Mouse (Mus musculus): ENCODE data around the gene Tnfsf13. TPM values are rescaled to one million over a fixed set of nuclear protein-coding genes. Genes with fewer than 3 reads are reported as not detected.

Gene Tnfsf13
- polyA plus RNA-seq, 1 experiment from 2014 or later, result 0.24 TPM

GRCm38 (mm10) chr11:69693421-69693965 lies 7.9 kb upstream of the Tnfsf13 start:
- Histone ChIP-seq H3K27me3 (ENCODE audit: control insufficient read depth, insufficient read depth, low read length) (no peaks in the 10 kb centered on the region), H3K27ac (replicated peaks in 1 of 2; ENCODE audit: control insufficient read depth in 1 of 2, insufficient read depth in 1 of 2, low read depth in 2 of 2, low read length in 2 of 2) (no peak overlapping the region), H3K36me3 (ENCODE audit: control insufficient read depth, insufficient read depth, low read length) (no peaks in the 10 kb centered on the region), H3K4me2 (ENCODE audit: low read length) (no peak overlapping the region), H3K4me3 (ENCODE audit: control insufficient read depth in 1 of 2, insufficient read depth in 1 of 2, low read depth in 1 of 2, low read length in 2 of 2) (no peak overlapping the region), H3K9me3 (ENCODE audit: control insufficient read depth, low read length) (no peaks in the 10 kb centered on the region), H3K4me1 (ENCODE audit: control insufficient read depth in 2 of 2, insufficient read depth in 2 of 2, low read length in 2 of 2) (peaks cover 10 to 16% of the 10 kb centered on the region in 2 experiments), H3K9ac (ENCODE audit: low read length) (no peak overlapping the region)
- no peak for ATAC-seq (ENCODE audit: insufficient number of reproducible peaks, insufficient read depth, low FRiP score, low read depth)
- 41% methylated on average over 11 of the region's 11 CpGs for WGBS

GRCm38 (mm10) chr11:69692863-69693262 lies 7.3 kb upstream of the Tnfsf13 start:
- Histone ChIP-seq H3K9ac (ENCODE audit: low read length) (no peak overlapping the region), H3K36me3 (ENCODE audit: control insufficient read depth, insufficient read depth, low read length) (no peaks in the 10 kb centered on the region), H3K4me2 (ENCODE audit: low read length) (no peak overlapping the region), H3K27ac (replicated peaks in 1 of 2; ENCODE audit: control insufficient read depth in 1 of 2, insufficient read depth in 1 of 2, low read depth in 2 of 2, low read length in 2 of 2) (no peak overlapping the region), H3K9me3 (ENCODE audit: control insufficient read depth, low read length) (no peaks in the 10 kb centered on the region), H3K27me3 (ENCODE audit: control insufficient read depth, insufficient read depth, low read length) (no peaks in the 10 kb centered on the region), H3K4me3 (ENCODE audit: control insufficient read depth in 1 of 2, insufficient read depth in 1 of 2, low read depth in 1 of 2, low read length in 2 of 2) (no peak overlapping the region), H3K4me1 (ENCODE audit: control insufficient read depth in 2 of 2, insufficient read depth in 2 of 2, low read length in 2 of 2) (peaks cover 10 to 16% of the 10 kb centered on the region in 2 experiments)
- WGBS, result 83% methylated on average over 6 of the region's 6 CpGs
- ATAC-seq (ENCODE audit: insufficient number of reproducible peaks, insufficient read depth, low FRiP score, low read depth), result no peak

GRCm38 (mm10) chr11:69692196-69692811 lies 6.7 kb upstream of the Tnfsf13 start:
- Histone ChIP-seq H3K36me3 (ENCODE audit: control insufficient read depth, insufficient read depth, low read length) (no peaks in the 10 kb centered on the region), H3K27ac (replicated peaks in 1 of 2; ENCODE audit: control insufficient read depth in 1 of 2, insufficient read depth in 1 of 2, low read depth in 2 of 2, low read length in 2 of 2) (no peak overlapping the region), H3K27me3 (ENCODE audit: control insufficient read depth, insufficient read depth, low read length) (no peaks in the 10 kb centered on the region), H3K4me3 (ENCODE audit: control insufficient read depth in 1 of 2, insufficient read depth in 1 of 2, low read depth in 1 of 2, low read length in 2 of 2) (no peak overlapping the region), H3K4me2 (ENCODE audit: low read length) (no peak overlapping the region), H3K9ac (ENCODE audit: low read length) (no peak overlapping the region), H3K4me1 (ENCODE audit: control insufficient read depth in 2 of 2, insufficient read depth in 2 of 2, low read length in 2 of 2) (peaks cover 10 to 16% of the 10 kb centered on the region in 2 experiments), H3K9me3 (ENCODE audit: control insufficient read depth, low read length) (no peaks in the 10 kb centered on the region)
- WGBS, result 69% methylated on average over 9 of the region's 9 CpGs
- ATAC-seq (ENCODE audit: insufficient number of reproducible peaks, insufficient read depth, low FRiP score, low read depth), result no peak

- 95% methylated on average over 1 of the region's 1 CpGs for WGBS
- no peak overlapping the region for H3K4me3 ChIP-seq (ENCODE audit: control insufficient read depth in 1 of 2, insufficient read depth in 1 of 2, low read depth in 1 of 2, low read length in 2 of 2)
- peaks cover 20 to 23% of the 10 kb centered on the region in 2 experiments for H3K4me1 ChIP-seq (ENCODE audit: control insufficient read depth in 2 of 2, insufficient read depth in 2 of 2, low read length in 2 of 2)
- no peak overlapping the region for H3K9ac ChIP-seq (ENCODE audit: low read length)
- no peaks in the 10 kb centered on the region for H3K36me3 ChIP-seq (ENCODE audit: control insufficient read depth, insufficient read depth, low read length)
- no peak for ATAC-seq (ENCODE audit: insufficient number of reproducible peaks, insufficient read depth, low FRiP score, low read depth)
- H3K4me2 ChIP-seq (ENCODE audit: low read length), result no peak overlapping the region
- H3K27ac ChIP-seq (replicated peaks in 1 of 2; ENCODE audit: control insufficient read depth in 1 of 2, insufficient read depth in 1 of 2, low read depth in 2 of 2, low read length in 2 of 2), result no peak overlapping the region
- no peaks in the 10 kb centered on the region for H3K27me3 ChIP-seq (ENCODE audit: control insufficient read depth, insufficient read depth, low read length)
- no peaks in the 10 kb centered on the region for H3K9me3 ChIP-seq (ENCODE audit: control insufficient read depth, low read length)
Observed at GRCm38 (mm10) chr11:69689891-69690290, 4.3 kb upstream of the Tnfsf13 start.

GRCm38 (mm10) chr11:69687061-69687460 lies 1.5 kb upstream of the Tnfsf13 start:
- Histone ChIP-seq H3K4me2 (ENCODE audit: low read length) (no peak overlapping the region), H3K4me1 (ENCODE audit: control insufficient read depth in 2 of 2, insufficient read depth in 2 of 2, low read length in 2 of 2) (peaks cover 16 to 23% of the 10 kb centered on the region in 2 experiments), H3K4me3 (ENCODE audit: control insufficient read depth in 1 of 2, insufficient read depth in 1 of 2, low read depth in 1 of 2, low read length in 2 of 2) (no peak overlapping the region), H3K36me3 (ENCODE audit: control insufficient read depth, insufficient read depth, low read length) (no peaks in the 10 kb centered on the region), H3K9me3 (ENCODE audit: control insufficient read depth, low read length) (no peaks in the 10 kb centered on the region), H3K27ac (replicated peaks in 1 of 2; ENCODE audit: control insufficient read depth in 1 of 2, insufficient read depth in 1 of 2, low read depth in 2 of 2, low read length in 2 of 2) (peak overlapping the region in 1 of 2 experiments; percentile 86; a peak in 1 of 4 replicates), H3K27me3 (ENCODE audit: control insufficient read depth, insufficient read depth, low read length) (no peaks in the 10 kb centered on the region), H3K9ac (ENCODE audit: low read length) (peak overlapping the region; percentile 50; the same call in 1 of the 2 replicates)
- 47% methylated on average over 5 of the region's 5 CpGs for WGBS
- ATAC-seq (ENCODE audit: insufficient number of reproducible peaks, insufficient read depth, low FRiP score, low read depth), result no peak

- no peak for ATAC-seq (ENCODE audit: insufficient number of reproducible peaks, insufficient read depth, low FRiP score, low read depth)
- peaks cover 16 to 23% of the 10 kb centered on the region in 2 experiments for H3K4me1 ChIP-seq (ENCODE audit: control insufficient read depth in 2 of 2, insufficient read depth in 2 of 2, low read length in 2 of 2)
- H3K27me3 ChIP-seq (ENCODE audit: control insufficient read depth, insufficient read depth, low read length), result no peaks in the 10 kb centered on the region
- peak overlapping the region; percentile 43 for H3K4me2 ChIP-seq (ENCODE audit: low read length)
- H3K4me3 ChIP-seq (ENCODE audit: control insufficient read depth in 1 of 2, insufficient read depth in 1 of 2, low read depth in 1 of 2, low read length in 2 of 2), result no peak overlapping the region
- H3K27ac ChIP-seq (replicated peaks in 1 of 2; ENCODE audit: control insufficient read depth in 1 of 2, insufficient read depth in 1 of 2, low read depth in 2 of 2, low read length in 2 of 2), result peak overlapping the region in 1 of 2 experiments; percentile 86; a peak in 2 of 4 replicates
- no peaks in the 10 kb centered on the region for H3K9me3 ChIP-seq (ENCODE audit: control insufficient read depth, low read length)
- 9% methylated on average over 4 of the region's 4 CpGs for WGBS
- H3K36me3 ChIP-seq (ENCODE audit: control insufficient read depth, insufficient read depth, low read length), result no peaks in the 10 kb centered on the region
- no peak overlapping the region for H3K9ac ChIP-seq (ENCODE audit: low read length)
Observed at GRCm38 (mm10) chr11:69686377-69686776, 793 bp upstream of the Tnfsf13 start.

GRCm38 (mm10) chr11:69684936-69685335 lies 648 bp downstream of the Tnfsf13 start:
- Histone ChIP-seq H3K36me3 (ENCODE audit: control insufficient read depth, insufficient read depth, low read length) (peaks cover 5% of the 10 kb centered on the region; the same call in 1 of the 2 replicates), H3K27ac (replicated peaks in 1 of 2; ENCODE audit: control insufficient read depth in 1 of 2, insufficient read depth in 1 of 2, low read depth in 2 of 2, low read length in 2 of 2) (peak overlapping the region in 1 of 2 experiments; percentile 86; a peak in 2 of 4 replicates), H3K4me2 (ENCODE audit: low read length) (no peak overlapping the region), H3K27me3 (ENCODE audit: control insufficient read depth, insufficient read depth, low read length) (no peaks in the 10 kb centered on the region), H3K4me3 (ENCODE audit: control insufficient read depth in 1 of 2, insufficient read depth in 1 of 2, low read depth in 1 of 2, low read length in 2 of 2) (no peak overlapping the region), H3K9me3 (ENCODE audit: control insufficient read depth, low read length) (no peaks in the 10 kb centered on the region), H3K4me1 (ENCODE audit: control insufficient read depth in 2 of 2, insufficient read depth in 2 of 2, low read length in 2 of 2) (peaks cover 16 to 34% of the 10 kb centered on the region in 2 experiments), H3K9ac (ENCODE audit: low read length) (no peak overlapping the region)
- no peak for ATAC-seq (ENCODE audit: insufficient number of reproducible peaks, insufficient read depth, low FRiP score, low read depth)
- WGBS, result 85% methylated on average over 6 of the region's 6 CpGs

Measured in heart, embryonic 14.5 days (tissue).